ENCODE assay signal across 16 mouse cellular contexts in genomic region chr2:105484496-105484895, GRCm38 (mm10).
"Had no signal": no experiment of that assay in that cellular context is flagged by ENCODE, and none has a peak within 500 bp of the region (broad histone marks: within the 10 kb centered on the region; RNA-seq: fewer than 3 reads in every experiment).

No protein-coding gene starts in this region.

- ATAC-seq: midbrain, embryonic 16.5 days had no signal

- DNase-seq: lung, adult 18-20 months; lung, embryonic 14.5 days; lung, postnatal 10 days; lung, postnatal 4 days; midbrain, embryonic 14.5 days; thymus, adult 2 months; thymus, postnatal 25 days; thymus, postnatal 4 days had no signal

- H3K4me3 ChIP-seq: midbrain, embryonic 10.5 days; midbrain, embryonic 12.5 days; myocyte; neural tube, embryonic 13.5 days; neural tube, embryonic 15.5 days; stomach, embryonic 15.5 days had no signal

- H3K4me1 ChIP-seq: neural tube, embryonic 13.5 days; neural tube, embryonic 15.5 days; stomach, embryonic 15.5 days had no signal

- H3K27me3 ChIP-seq: neural tube, embryonic 13.5 days; neural tube, embryonic 15.5 days; stomach, embryonic 15.5 days had no signal

- H3K9me3 ChIP-seq: midbrain, embryonic 10.5 days; midbrain, embryonic 12.5 days; neural tube, embryonic 13.5 days; neural tube, embryonic 15.5 days; stomach, embryonic 15.5 days had no signal

- H3K27ac ChIP-seq: midbrain, embryonic 10.5 days; midbrain, embryonic 12.5 days; neural tube, embryonic 13.5 days; neural tube, embryonic 15.5 days; stomach, embryonic 15.5 days; stomach, postnatal 0 days had no signal

- H3K4me2 ChIP-seq: lung, embryonic 14.5 days; midbrain, embryonic 12.5 days; neural tube, embryonic 13.5 days; neural tube, embryonic 15.5 days; stomach, embryonic 15.5 days had no signal

- H3K9ac ChIP-seq: lung, embryonic 14.5 days; midbrain, embryonic 12.5 days; neural tube, embryonic 13.5 days; neural tube, embryonic 15.5 days; stomach, embryonic 15.5 days had no signal

- H3K36me3 ChIP-seq: midbrain, embryonic 10.5 days; midbrain, embryonic 12.5 days; neural tube, embryonic 13.5 days; neural tube, embryonic 15.5 days; stomach, embryonic 15.5 days had no signal
